Mouse (Mus musculus) gastrocnemius, adult 18-20 months (tissue): ENCODE measurements around the gene Xlr4a. TPM values are rescaled to one million over a fixed set of nuclear protein-coding genes. Genes with fewer than 3 reads are reported as not detected.
A peak's percentile ranks its signal among the peaks of the same experiment; 100 is the strongest.
"Not testable (repeated sequence)": the region's sequence is repeated elsewhere in the genome, so short reads cannot be mapped to it uniquely, and the experiment has no call there.

Experiments used
- DNase-seq: peaks from one replicate; pipeline ENCODE4 v3.0.0; 2021; ENCODE audit warnings: low spot score
- long read RNA-seq, 2 experiments: library from polyadenylated mRNA; stranded (forward); transcript quantifications; one replicate each; pipeline ENCODE4 v2.0.0; 2021
- total RNA-seq, 2 experiments: library from RNA; stranded (reverse); gene quantifications; 2 replicates each; pipeline ENCODE4 v1.2.3; 2021

Xlr4a gene
- not detected for total RNA-seq
- long read RNA-seq, experiment 1, result 0 reads
- long read RNA-seq, experiment 2, result 0 reads

DNA sequence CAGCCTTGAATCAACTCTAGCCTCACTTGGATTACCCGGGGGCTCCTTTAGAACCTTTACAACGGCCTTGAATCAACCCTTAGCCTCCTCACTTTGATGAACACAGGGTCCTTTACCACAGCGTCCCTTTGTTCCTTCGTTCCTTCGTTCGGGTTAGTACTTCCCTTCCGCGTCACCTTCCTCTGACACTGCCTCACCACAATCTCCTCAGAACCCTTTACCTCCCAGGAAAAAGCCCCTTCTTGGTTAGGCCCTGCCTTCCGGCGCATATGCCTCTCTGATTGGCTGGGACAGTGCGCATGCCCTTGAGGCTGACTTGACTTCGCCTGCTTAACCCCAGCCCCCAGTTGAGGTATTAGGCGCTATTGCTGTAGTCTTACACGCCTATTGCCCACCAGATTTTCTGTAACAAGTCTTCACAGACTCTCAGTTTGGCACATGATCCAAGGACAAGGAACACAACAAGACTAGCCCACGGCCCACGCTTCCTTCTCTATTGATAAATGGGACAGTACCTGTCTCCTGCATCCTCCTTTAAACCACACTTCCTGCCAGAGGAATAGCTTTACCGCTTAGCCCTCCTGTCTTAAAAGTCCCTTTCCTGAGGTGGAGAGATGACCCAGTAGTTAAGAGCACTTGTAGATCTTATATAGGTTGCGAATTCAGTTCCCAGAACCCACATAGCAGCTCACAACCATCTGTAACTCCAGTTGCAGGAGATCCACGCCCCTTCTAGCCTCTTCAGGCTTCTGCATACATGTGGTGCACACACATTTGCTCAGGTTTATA lies at the start of gene Xlr4a:
Xlr4a (minus strand) TSS at position 212 of the 789 bp plus-strand sequence.
- DNase-seq, result not testable (repeated sequence)

DNA sequence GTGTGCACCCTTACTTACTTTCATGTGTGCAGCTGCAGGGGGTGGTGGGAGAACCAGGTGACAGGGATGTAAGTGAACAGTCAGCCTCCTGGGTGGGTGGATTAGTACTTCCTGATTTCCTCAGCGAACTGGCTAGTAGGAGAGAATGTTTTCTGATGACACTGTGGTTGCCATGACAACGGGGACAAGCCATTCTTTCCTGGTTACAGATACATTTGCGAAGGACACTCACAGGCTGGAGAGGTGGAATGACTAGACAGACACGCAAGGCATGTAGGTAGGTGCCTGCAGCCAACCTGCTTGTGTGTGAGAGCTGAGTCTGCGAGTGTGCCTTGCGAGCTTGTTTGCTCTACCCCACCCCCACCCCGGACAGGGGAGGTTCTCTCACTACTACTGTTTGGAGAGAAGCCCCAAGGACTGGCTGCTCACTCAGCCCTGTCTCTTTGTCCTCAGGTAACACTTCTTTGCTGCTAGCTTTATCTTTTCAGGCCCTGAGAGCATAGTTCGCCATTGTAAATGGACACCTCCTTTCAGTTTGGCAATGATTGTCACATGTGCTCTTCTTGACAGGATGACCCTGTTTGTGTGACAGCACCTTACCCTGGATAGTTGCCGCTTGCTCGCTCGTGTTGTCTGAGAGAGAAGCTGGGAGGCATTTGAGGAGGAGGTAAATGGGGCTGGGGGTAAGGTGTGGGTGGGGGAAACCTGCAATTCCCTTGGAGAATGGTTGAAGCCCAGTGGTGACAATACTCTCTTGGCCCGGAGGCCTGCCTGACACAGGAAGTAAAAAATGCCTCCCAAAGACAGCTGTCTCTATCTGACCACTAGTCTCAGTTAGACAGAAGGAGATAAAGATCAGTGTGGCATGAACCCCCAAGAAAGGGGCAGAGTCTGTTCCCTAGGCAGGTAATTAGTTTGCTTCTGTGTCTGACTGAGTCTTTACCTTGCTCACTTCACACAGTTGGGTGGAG lies 40.9 kb upstream of the Xlr4a start:
- DNase-seq, result not testable (repeated sequence)

DNA sequence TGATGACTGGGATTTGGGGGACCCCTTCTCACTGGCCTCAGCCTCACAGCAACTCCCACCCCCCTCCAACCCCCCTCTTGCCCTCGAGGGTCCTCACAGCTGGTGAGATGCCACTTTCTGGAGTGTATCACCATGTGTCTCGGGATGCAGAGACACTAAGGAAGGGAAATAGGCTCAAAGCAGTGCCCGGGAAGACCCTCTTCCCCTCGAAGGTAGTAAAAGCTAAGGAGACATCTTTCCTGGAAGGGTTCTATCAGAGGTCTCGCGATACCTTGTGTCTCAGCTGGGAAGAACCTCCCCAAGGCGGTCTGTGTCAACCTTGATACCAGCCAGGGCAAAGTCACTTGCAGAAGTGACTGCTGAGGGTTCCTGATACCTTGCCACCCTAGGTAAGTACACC lies 34.5 kb upstream of the Xlr4a start, which contains the start of gene Gm14685:
Gm14685 (plus strand) TSS at position 301 of the 400 bp plus-strand sequence.
- DNase-seq, result not testable (repeated sequence)

- peak; percentile 0 for DNase-seq
Observed at GRCm38 (mm10) chrX:73096941-73097508, 14.7 kb upstream of the Xlr4a start, which contains the start of gene Xlr3a. Gene Xlr3a (minus strand): TSS chrX:73097095.

GRCm38 (mm10) chrX:73066765-73067312 lies 15.4 kb downstream of the Xlr4a start:
- not testable (repeated sequence) for DNase-seq

DNA sequence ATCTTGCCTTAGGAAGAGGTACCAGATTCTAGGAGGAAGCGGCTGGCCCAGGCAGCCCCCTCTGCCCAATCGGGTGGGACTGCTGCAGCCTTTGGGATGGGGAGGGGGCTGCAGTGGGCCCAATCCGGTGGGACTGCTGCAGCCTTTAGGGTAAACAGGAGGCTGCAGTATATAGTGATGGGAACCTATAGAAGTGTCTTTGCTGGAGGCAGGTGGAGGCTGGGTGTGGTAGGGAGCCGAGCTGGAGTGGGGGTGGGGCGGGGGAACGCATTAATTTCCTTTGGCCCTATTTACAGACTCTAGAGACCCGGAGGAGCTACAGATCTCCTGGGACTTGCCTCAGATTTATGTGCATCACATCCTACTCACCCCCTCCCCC lies 17.9 kb downstream of the Xlr4a start, which contains the start of gene Pnma3:
Pnma3 (plus strand) TSS at position 373 of the 379 bp plus-strand sequence.
- no peak for DNase-seq

GRCm38 (mm10) chrX:73063512-73064414 lies 18.5 kb downstream of the Xlr4a start:
- DNase-seq, result no peak

GRCm38 (mm10) chrX:73062323-73062722 lies 20.0 kb downstream of the Xlr4a start:
- no peak for DNase-seq

GRCm38 (mm10) chrX:73061528-73061927 lies 20.8 kb downstream of the Xlr4a start:
- no peak for DNase-seq

DNA sequence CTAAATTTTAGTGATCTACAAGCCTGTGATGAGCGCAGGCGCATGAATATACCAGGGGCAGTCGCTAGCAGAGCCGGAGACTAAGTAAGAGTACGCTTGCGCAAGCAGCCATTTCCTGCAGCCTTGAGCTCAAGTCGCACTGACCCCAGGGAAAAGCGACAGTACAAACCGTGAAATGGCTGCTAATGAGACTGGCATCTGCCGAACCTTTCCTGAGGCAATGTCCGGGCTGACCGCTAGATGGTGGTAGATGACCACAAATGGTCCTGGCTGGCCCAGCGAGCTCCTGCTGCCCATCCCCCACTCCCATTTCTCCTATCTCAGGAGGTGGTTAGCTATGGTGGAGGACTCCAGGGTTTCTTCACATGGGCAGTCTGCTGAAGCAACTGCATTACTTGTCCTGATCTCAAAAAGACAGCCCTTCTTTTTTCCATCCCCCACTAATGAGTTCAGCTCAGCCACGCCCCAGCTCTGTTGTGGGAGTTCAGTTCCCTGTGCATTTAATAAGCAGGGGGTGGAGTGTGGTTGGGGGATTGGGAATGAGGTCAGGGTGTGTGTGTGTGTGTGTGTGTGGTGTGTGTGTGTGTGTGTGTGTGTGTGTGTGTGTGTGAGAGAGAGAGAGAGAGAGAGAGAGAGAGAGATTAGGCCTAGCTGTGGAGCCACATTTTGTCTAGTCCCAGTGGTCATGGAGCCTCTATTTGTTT lies 28.3 kb downstream of the Xlr4a start:
- DNase-seq, result peak; percentile 92

DNA sequence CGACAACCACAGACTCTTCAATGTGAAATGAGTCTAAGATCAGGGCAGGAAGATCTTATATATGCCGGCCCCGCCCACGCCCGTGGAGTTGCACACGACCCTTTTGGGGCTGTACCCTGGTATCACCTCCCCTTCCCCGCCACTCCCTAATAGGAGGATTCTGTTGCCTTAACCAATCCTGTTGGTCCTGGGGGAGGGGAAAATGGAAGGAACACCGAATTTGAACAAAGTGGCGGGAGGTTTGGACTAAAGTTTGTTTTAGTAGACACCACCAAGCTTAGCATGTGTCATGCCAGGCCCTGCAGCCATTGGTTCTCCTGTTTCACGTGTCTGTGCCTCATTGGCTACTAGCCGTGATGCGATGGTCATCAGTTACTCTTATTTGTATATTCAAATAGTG lies 42.6 kb downstream of the Xlr4a start:
- no peak for DNase-seq

DNA sequence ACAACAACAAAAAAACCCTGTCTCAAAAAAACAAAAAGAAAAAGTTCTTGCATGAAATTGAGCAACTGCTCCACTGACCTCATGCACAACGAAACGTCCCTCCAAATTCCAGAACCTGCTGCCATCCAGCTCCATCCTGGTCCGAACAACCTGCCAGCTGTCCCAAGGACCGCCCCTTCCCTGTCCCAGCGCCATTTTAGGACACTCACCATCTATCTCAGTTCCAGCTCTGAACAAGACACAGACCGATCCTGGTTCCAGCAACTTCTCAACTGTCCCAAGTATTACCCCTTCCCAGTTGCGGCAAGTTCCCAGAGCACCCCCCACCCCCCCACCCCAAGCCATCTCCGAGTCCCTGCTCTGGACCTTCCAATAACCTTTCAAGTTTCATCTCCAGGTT lies 43.4 kb downstream of the Xlr4a start:
- no peak for DNase-seq

DNA sequence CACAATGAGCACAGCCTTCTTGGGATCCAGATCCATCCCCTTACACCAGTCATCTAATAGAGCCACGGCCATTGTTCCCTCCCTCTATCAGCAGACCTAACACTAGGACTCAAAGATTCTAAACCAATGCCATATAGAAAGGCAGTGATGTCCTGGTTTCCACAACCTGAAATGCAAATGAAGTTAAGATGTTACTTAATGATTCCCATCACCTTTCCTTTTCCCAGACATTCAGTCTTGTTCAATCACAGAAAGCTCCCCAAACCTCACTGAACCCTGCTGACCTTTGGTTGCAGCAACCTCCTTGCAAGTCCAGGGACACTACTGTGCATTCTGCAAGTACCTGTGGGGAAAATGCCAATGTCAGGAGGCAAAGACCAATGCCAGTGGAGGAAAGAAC lies 45.3 kb downstream of the Xlr4a start, which contains the start of gene Pnma5:
Pnma5 (minus strand) TSS at position 101 of the 400 bp plus-strand sequence.
- DNase-seq, result no peak

Other genes starting within 250 kb of the Xlr4a start
- gene Cetn2, start 164.1 kb downstream of the Xlr4a start, total RNA-seq, result 10 to 100 TPM; 27.4 to 28.8 TPM
- 1 to 10 TPM; 3.3 to 3.5 TPM for gene Nsdhl, start 163.9 kb downstream of the Xlr4a start, total RNA-seq
- gene Zfp185, start 95.1 kb downstream of the Xlr4a start, total RNA-seq, result 1 to 10 TPM in 1 of 2 experiments, under 1 TPM in 1; 0.53 to 1.3 TPM
- gene Pnma5, start 45.4 kb downstream of the Xlr4a start, total RNA-seq, result under 1 TPM in 1 of 2 experiments, not detected in 1; 0.14 TPM
- gene Pnma3, start 17.7 kb downstream of the Xlr4a start, total RNA-seq, result not detected
- under 1 TPM; 0.36 to 0.53 TPM for gene Xlr3a, start 14.6 kb upstream of the Xlr4a start, total RNA-seq
- gene Gm14685, start 34.6 kb upstream of the Xlr4a start, total RNA-seq, result not detected
- not detected for gene Xlr5b, start 66.3 kb upstream of the Xlr4a start, total RNA-seq
- gene DXBay18, start 67.0 kb upstream of the Xlr4a start, total RNA-seq, result not detected
- gene Spin2d, start 94.5 kb upstream of the Xlr4a start, total RNA-seq, result not detected
- 1 to 10 TPM; 1.4 to 2.3 TPM for gene Xlr3b, start 109.7 kb upstream of the Xlr4a start, total RNA-seq
- gene Xlr4b, start 131.9 kb upstream of the Xlr4a start, total RNA-seq, result not detected
- 1 to 10 TPM; 5.5 to 6.0 TPM for gene F8a, start 145.8 kb upstream of the Xlr4a start, total RNA-seq
- gene Xlr4c, start 160.7 kb upstream of the Xlr4a start, total RNA-seq, result under 1 TPM in 1 of 2 experiments, not detected in 1; 0.18 TPM
- under 1 TPM in 1 of 2 experiments, not detected in 1; 0.80 TPM for gene Xlr3c, start 182.9 kb upstream of the Xlr4a start, total RNA-seq
- gene Xlr5a, start 210.5 kb upstream of the Xlr4a start, total RNA-seq, result not detected
- gene Xlr5c, start 210.5 kb upstream of the Xlr4a start, total RNA-seq, result not detected